Mouse (Mus musculus) erythroid progenitor cell, adult 5-6 weeks (primary cell): ENCODE measurements around the gene Ttbk2. TPM values are rescaled to one million over a fixed set of nuclear protein-coding genes. Genes with fewer than 3 reads are reported as not detected.

Experiments
- ATAC-seq: replicated peaks from 2 replicates; pipeline ENCODE4 v1.8.0; 2016; ENCODE audit warnings: moderate number of reproducible peaks, mild to moderate bottlenecking, moderate TSS enrichment, inconsistent platforms; ENCODE audit not compliant: poor library complexity, low FRiP score, severe bottlenecking
- total RNA-seq, 2 experiments: library from RNA; stranded (forward) in 1 of 2; stranded (reverse) in 1 of 2; fragments of 150-400 nt in 1 of 2; fragments of 186-747, 209-891 nt in 1 of 2; gene quantifications; 2 replicates each; pipeline versions ENCODE4 v1.2.3 to v1.2.4; 2015 to 2017; ENCODE audit warnings: low replicate concordance in 2 of 2

The Ttbk2 gene
- total RNA-seq (2015; ENCODE audit: low replicate concordance) (0.72 and 1.7 TPM in 2 replicates), total RNA-seq (2017; ENCODE audit: low replicate concordance) (2.4 and 3.0 TPM in 2 replicates)

GRCm38 (mm10) chr2:120850424-120851082, at the start of gene Ttbk2:
Gene Ttbk2, minus strand, starts transcription at chr2:120850604.
- ATAC-seq: peak; percentile 98

- no peak for ATAC-seq
Measured at GRCm38 (mm10) chr2:120896361-120896760, 46.0 kb upstream of the Ttbk2 start.

DNA sequence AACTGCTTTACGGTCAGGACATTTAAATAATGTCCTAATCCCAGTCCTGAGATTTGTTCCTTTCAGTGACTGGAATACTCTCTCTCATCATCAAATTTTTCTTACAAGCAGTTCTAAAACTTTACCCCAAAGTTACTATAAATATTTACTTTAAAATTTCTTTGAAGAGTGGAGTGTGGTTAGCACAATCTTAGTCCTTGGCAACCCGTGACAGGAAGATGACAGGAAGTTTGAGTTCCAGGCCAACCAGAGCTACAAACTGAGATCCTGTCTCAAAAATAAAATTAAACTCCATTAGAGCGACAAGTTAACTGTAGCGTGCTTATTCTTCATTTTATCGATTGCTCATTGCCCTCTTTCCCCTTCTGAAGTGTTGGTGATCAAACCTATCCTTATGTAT, 37.2 kb upstream of the Ttbk2 start:
- no peak for ATAC-seq

GRCm38 (mm10) chr2:120873192-120873591, 22.8 kb upstream of the Ttbk2 start:
- ATAC-seq: no peak

- ATAC-seq: no peak
Measured at GRCm38 (mm10) chr2:120871447-120872336, 21.3 kb upstream of the Ttbk2 start.

GRCm38 (mm10) chr2:120867336-120867735, 16.9 kb upstream of the Ttbk2 start:
- ATAC-seq: no peak

GRCm38 (mm10) chr2:120866561-120866960, 16.2 kb upstream of the Ttbk2 start:
- ATAC-seq: peak; percentile 63; the same call in 1 of the 2 replicates

GRCm38 (mm10) chr2:120863389-120863788, 13.0 kb upstream of the Ttbk2 start:
- ATAC-seq: no peak

GRCm38 (mm10) chr2:120860699-120861098, 10.3 kb upstream of the Ttbk2 start:
- ATAC-seq: no peak

- ATAC-seq: no peak
Measured at GRCm38 (mm10) chr2:120858131-120858530, 7.7 kb upstream of the Ttbk2 start.

DNA sequence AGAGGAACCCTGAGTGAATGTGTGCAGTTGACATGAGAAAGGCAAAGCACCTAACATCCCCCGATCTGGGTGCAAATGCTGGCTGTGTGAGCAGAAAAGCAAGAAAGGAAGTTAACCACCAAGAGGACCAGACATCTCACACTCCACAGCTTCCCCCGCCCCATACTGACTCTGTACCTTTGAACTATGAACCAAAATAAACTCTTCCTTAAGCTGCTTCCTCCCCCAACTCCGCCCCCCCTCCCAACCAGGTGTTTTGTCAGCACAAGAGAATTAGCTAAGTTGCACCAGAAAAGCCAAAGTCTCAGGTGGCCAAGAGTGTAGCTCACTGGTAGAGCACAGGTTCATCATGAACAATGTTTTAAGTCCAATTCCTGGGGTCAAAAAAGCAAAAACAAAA, 2.7 kb upstream of the Ttbk2 start:
- ATAC-seq: no peak

DNA sequence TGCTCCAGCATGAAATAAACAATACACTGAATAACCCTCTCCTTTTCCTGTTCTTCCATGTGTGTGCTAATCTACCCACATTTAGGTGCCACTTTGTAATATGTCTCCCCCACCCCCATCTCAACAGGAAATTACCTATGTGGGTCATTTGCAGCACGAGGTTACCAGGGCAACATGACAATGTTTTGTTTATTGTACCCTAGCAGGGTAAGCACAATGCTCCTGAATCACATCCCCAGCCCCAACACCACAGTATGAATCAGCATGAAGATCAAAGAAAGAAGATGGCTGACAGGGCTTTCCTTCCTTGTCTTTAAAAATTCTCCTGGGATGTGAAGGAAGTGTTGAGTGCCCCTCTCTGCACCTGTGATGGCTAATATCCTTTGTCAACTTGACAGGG, 2.2 kb upstream of the Ttbk2 start:
- no peak for ATAC-seq

DNA sequence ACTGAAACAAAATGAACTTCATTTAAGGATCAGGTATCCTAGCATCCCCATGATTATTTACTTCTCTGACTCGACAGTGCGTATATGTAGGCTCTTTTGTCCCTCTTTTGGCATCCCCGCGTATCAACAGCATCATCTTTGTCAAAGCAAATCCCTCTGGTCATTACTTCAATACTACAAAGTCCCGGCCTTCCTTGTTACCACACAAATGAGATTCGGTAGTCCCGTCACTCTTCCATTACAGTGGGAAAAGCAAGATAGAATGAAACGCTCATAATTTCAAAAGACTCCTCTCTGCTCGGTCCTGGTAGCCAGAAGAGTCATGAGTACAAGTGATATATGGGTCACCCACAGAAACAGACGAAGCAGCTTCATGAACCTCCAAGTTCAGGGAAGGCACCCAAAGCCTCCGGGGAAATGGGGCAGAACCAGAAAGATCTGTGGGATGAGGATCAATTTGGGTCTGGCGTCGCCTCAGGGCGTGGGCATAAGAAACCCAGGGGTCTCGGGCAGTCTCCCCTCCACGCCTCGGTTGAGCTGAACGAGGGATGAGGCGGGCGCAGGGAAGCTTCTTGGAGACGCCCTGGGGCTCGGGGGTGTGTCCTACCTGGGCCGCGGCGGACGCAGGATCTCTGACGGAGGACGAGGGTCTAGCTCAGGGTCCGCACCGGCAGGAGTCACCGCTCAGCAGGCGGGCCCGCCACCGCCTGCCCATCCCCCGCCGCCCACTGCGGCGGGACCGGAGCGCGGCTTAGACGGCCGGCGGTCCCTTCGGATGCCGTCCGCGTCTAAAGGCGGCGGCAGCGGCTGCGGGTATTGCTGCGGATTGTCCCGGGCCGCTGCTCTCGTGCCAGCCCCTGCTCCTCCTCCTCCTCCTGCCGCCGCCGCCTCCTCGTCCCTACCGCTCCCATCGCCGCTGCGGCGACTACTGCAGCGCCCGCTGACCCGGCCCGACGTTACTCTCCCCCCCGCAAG, 668 bp downstream of the Ttbk2 start, which contains the start of gene Cdan1:
Gene Cdan1, minus strand, starts transcription at position 680 of the 975 bp plus-strand sequence.
- peak; percentile 69 for ATAC-seq

DNA sequence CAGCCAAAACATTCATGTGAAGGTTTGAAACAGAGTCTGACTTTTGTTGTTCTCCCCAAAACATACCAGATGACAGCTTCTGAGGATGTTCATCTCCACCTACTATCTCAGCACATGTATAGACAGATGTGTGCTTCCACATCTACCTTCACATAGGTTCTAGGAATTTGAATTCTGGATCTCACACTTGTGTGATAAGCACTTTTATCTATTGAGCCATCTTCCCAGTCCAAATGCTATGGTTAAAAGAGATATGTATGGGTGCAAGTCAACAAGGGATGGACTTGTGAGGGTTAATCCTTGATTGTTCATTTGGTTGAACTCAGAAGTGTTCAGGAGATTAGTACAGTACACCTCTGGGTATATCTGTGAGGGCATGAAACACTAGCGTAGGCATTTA, 5.1 kb downstream of the Ttbk2 start:
- ATAC-seq: no peak

DNA sequence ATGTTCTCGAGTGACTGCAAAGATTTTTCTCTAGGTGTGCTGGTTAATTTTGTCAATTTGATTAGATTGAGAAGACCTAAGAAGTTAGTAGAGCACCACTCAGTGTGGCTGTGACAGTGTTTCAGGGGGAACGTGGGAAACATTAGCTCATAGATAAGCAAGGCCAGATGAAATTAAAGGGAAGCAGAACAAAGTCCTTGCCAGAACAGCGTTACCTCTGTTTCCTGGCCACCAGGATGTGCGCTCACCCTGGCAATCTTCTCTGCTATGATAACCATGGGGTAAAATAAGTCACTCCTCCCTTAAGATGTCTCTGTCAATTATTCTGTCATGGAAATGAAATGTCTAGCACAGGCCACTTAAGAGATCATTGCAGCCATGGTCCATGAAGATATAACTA, 6.4 kb downstream of the Ttbk2 start:
- ATAC-seq: no peak

DNA sequence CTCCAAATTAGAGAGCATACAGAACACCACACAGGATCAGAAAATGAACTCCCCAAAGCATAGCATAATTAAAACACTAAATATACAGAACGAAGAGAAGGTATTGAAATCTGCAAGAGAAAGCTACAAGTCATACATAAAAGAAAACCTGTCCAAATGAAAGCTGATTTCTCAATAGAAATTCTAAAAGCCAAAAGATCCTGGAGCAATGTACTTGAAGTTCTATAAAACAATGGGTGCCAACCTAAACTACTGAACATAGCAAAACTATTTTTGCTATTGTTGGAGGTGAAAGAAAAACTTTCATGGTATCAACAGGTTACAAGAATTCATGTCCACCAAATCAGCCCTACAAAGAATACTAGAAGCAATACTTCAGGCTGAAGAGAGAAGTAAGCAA, 9.2 kb downstream of the Ttbk2 start:
- no peak for ATAC-seq

DNA sequence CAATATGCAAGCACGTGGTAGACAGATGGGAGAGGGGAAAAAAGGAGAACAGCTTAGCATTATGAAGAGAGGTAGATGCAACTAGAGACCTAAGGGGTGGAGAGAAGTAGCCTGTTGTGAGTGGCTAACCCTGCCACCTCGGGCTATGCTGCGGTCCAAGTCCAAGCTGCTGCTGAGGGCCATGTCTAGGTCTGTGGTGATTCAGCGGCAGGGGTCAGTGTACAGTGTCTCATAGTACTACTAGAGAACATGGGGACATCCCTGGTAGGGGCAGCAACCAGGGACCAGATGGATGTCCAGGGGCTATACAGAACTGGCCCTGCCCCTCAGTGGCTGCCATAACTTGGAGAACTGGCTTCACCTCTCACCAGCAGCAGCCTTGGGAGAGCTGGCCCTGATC, 15.2 kb downstream of the Ttbk2 start:
- ATAC-seq: no peak

GRCm38 (mm10) chr2:120826936-120827638, 23.3 kb downstream of the Ttbk2 start:
- peak; percentile 71 for ATAC-seq

DNA sequence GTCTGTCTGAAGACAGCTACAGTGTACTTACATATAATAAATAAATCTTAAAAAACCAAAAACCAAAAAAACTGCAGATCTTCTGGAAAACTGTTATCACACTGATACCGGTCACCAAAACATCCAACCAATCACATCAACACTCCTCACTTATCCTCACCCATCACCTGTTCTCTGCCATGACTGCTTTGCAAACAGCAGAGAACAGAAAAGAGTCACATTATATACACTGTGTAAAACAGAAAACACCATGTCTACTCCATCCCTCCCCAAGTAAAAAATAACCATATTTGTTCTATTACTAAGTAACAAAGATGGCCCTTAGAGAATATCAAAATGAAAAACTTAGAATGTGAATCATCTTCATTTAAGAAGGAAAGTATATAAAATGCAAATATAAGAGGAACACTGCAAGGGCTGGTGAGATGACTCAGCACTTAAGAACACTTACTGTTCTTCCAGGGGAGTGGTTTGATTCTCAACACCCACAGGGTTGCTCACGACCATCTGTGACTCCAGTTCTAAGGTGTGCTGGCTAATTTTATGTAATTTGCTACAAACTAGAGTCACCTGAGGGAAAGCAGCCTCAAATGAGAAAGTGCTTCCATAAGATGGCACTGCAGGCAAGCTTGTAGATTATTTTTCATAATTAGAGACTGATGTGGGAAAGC, 80.0 kb downstream of the Ttbk2 start:
- ATAC-seq: no peak
